Mouse (Mus musculus): ENCODE results near the gene Tmem86a.

The Tmem86a gene

DNA sequence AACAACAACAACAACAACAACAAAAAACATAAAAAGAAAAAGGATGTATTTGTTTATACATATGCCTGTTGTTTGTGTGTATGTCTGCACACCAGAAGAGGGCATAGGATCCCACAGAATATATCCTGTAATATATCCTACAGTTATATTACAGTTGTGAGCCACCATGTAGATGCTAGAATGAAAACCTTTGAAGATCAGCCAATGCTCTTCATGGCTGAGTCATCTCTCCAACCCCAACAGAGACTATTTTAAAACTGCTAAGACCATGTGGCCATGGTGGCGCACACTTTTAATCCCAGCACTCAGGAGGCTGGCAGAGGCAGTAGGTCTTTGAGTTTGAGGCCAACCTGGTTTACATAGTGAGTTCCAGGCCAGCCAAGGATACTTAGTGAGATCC, 22.9 kb upstream of the Tmem86a start:
- no peak for DNase-seq (ENCODE audit: low read depth, low spot score)

DNA sequence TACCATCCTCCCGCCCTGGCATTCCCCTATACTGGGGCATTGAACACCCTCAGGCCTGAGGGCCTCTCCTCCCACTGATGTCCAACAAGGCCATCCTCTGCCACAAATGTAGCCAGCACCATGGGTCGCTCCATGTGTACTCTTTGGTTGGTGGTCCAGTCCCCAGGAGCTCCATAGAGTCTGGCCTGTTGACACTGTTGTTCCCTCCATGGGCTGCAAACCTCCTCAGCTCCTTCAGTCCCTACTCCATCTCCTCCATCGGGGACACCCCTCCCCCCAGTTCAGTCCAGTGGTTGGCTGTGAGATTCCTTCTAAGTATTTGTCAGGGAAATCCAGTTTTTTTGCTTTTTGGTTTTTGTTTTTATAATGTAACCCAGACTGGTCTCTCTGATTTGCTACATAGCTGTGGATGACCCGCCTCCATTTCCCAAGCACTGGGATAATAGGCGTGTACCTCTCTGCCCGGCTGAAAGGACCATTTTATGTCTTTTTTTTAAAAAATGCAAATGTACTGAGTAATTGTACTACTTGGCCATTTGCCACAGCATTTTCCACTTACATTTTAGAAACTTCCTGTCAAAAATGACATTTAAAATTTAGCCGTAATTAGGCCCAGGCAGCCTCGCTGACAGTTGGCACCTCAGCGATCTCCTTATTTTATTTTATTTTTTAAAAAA, 19.7 kb upstream of the Tmem86a start:
- no peak for DNase-seq (ENCODE audit: low read depth, low spot score)

DNA sequence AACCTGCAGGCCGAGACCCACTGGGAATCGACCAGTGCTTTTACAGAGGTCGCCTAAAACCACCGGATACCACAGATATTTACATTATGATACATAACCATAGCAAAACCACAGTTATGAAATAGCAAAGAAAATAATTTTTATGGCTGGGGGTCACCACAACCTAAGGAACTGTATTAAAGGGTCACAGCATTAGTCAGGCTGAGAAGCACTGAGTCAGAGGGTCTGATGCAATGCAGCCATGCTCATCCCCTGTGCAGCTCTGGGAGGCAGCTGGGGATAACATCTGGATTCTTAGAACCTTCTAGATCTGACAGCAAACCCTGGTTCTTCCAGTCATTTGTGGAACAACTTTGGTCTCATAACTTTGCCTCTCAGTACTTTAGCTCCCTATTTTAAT, 19.0 kb upstream of the Tmem86a start:
- no peak for DNase-seq (ENCODE audit: low read depth, low spot score)

DNA sequence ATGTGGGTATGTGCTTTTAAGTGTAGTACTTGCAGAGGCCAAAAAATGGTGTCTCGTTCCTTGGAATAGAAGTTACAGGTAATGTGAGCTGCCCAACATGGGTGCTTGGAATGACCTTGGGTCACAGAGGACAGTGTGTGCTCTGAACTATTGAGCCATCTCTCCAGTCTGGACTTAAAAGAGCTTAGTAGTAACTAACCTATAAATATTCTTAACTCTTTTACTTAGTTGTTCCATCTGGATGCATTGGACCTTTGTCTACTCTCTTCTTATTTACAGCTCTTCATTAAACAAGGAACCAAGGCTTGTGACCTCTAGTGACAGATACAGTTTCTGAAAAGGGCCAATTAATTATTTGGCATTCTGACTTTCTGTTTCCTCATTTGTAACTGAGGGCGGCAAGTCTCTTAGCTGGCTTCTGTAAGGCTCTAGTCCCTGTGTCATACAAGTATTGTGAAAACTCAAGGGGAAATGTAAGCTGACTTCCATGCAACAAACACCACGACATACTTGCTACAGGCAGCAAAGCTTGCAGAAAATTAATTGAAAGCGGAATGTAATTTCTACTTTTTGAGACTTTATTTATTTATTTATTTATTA, 15.5 kb upstream of the Tmem86a start:
- peak; percentile 27 for DNase-seq (ENCODE audit: low read depth, low spot score)

DNA sequence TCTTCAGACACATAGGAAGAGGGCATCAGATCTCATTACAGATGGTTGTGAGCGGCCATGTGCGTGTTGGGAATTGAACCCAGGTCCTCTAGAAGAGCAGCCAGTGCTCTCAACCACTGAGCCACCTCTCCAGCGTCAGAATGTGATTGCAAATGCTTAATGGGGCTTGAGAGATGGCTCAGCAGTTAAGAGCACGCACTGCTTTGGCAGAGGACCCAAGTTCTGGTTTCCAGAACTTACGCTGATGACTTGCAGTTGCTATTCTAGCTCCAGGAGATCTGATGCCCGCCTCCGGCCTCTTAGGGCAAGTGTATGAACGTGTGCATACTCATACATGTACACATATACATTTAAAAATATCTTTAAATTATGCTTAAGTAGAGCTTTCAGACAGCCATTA, 15.0 kb upstream of the Tmem86a start:
- DNase-seq (ENCODE audit: low read depth, low spot score), result peak; percentile 40

DNA sequence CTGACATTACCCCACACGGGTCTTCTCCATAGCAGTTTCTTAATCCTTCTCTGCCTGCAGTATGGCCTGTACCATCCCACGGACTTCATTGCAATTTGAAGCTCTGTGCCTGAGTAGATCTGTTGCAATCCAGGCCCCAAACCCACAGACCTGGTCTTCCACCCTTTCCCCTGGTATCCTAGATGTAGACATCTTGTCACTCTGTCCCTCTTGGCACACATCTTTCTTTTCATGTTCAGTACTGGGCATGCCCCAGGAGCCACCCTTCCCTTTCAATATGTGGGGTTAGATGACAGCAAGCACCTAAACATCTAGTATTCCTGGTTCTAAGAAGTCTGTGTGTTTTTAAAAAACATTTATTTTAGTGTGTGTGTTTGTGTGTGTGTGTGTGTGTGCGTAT, 8.7 kb upstream of the Tmem86a start:
- DNase-seq (ENCODE audit: low read depth, low spot score), result no peak

DNA sequence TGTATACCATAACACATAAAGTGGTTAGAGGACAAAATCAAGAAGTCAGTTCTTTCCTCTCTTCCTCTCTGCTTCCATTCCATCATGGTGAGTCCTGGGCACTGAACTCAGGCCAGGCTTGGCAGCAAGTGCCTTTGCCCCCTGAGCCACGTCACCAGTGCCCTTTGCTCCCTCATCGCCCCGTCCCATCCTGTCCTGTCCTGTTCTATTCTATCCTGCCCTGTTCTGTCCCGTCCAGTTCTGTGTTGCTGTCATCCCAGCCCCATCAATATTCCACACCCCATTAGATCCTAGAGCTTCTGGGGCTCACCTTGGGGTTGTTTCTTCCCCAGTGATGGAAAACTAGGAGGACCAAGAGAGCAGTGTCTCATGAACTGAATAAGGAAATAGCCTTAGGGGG, 8.3 kb upstream of the Tmem86a start:
- no peak for DNase-seq (ENCODE audit: low read depth, low spot score)

DNA sequence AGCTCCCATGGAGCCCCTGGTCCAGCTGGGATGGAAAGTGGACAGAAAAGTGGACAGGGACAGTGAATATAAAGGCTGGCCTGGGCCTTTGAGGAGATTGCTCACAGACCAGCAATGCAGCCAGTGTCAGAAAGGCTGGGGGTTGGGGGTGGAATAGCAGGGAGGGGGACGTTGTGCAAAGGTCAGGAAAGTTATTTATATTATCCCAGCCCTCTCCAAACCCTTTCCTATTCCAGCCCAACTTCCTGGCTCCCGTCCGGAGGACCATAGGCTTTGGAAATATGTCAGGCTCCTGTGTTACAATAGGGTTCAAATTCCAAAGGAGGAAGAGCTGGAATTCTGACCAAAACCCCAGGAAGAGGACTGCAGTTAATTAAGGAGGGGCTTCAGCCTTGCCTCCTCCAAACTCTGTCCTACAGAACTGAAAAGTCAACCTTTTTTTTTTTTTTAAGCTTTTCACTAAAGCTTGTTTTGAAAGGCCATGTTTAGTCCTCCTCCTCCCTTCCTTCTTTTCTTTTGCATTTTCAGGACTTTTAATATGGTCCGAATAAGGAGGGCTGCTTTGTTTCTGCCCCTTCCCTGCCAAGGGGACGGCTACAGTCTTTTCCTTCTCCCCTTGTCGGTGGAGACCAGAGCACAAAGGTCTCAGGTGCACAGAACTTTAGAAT, 7.4 kb upstream of the Tmem86a start:
- no peak for DNase-seq (ENCODE audit: low read depth, low spot score)

DNA sequence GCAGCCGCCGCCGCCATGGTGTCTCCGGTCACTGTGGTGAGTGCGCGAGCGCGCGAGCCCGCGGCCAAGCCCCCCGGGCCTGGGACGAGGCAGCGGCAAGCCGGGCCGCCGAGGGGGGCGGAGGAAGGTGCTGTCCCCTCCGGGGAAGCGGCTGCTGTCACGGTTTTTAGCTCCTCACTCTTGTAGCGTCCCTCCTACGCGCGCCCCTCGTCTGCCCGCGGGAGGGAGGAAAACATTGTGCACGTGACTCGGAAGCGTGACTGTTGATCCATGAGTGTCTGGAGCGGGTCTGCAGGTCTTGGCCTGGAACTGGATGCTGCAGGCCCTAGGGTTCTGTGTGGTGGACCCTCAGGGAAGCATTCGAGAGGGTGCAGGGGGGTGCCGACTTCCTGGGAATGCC, 365 bp downstream of the Tmem86a start:
- DNase-seq (ENCODE audit: low read depth, low spot score), result peak; percentile 17

DNA sequence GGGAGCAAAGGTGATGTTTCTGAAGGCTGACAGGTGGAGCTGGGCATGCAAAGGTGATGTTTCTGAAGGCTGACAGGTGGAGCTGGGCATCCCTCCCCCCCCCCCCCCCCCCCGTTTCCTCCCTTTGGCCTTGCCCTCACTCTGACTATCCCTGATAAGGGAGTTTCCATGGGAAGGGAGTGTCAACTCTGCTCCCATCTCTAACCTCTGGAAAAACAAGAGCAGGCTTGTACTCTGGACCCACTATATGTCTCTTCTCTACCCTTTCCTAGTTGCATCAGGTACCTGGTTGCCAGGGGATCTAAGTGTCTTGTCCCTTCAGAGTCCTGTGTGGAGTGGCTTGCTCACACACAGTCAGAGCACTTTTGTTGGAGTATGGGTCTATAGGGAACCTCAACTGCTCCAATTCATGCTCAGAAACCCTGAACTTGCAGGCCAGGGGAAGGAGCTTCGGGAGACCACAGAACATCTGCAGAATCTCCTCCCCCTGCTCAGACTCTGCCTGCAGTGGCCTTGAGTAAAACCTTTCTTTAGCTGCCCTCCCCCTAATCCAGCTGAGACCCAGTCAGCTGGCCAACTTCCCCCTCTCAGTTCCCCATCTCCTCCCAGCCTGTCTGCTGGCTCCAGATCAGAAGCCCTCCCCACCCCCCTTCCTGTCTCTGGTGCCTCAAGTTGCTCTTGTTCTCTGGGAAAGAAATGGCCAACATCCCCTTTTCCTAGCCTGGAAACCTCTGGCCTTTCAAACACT, 1.2 kb downstream of the Tmem86a start:
- peak; percentile 66 for DNase-seq (ENCODE audit: low read depth, low spot score)

DNA sequence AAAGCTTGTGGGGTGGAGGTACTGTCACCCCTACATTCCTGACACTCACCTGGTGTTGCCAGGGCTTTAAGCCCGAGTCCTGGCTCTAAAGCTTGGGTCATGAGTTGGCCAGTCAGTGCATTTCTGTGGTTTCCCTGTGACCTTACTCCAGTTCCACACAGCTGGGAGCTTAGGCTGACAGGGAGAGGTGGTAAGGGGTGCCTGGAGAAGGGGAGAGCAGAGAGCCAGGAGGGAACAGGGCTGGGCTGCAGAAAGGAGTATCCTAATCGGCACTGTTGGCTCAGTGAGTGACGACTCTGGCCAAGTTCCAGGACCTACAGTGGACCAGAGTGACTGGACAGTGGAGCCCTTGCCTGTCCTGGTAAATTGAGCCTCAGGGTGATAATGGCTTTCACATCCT, 1.9 kb downstream of the Tmem86a start:
- DNase-seq (ENCODE audit: low read depth, low spot score), result peak; percentile 43

DNA sequence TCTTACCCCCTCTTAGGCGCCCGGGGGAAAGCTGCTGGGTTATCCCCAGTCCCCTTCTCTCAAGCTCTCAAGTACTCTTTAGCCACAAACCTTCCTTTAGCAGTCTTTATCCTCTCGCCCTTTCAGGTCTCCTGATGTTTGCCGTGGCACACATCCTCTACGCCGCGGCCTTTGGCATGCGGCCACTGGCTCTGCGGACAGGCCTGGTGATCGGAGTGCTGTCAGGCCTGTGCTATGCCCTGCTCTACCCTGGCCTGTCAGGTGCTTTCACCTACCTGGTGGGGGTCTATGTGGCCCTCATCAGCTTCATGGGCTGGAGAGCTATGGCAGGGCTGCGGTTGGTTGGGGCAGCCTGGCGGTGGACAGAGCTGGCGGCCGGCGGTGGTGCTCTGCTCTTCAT, 2.9 kb downstream of the Tmem86a start:
- DNase-seq (ENCODE audit: low read depth, low spot score), result no peak

DNA sequence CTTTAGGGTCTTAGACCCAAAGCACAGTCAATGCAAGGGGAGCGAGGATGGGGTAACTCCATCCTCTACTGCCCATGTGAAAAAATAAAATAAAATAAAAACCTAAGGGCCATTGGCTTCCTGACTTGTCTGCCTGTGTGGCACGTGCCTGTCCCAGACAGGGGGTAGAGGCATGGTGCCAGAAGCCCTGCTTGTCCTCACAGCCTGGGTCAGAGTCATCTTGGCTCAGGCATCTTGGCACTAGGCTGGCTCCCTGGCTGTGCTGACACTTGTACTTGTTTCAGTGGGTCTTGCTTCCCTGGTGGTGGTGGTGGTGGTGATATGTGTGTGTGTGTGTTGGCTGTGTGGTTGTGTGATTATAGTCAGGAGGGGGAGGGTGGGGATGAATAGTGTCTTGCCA, 4.3 kb downstream of the Tmem86a start:
- no peak for DNase-seq (ENCODE audit: low read depth, low spot score)

DNA sequence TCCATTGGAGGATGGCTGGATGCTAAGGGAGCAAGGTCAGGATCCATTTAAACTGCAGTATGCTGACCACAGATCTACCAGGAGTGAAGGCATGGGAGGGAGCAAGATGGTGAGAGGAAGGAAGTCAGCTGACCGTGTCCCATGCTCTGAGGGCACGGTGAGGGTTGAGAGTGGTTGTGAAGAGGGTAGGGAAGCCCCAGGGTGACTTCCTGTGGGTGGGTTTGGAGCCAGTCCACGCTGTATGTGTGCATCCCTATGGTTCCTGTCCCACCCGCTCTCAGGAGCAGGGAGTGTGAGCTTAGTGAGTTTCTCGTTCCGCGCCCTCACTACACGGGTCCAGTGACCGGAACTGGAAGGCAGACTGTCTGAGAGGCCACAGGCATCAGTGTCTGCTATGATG, 5.3 kb downstream of the Tmem86a start:
- peak; percentile 20 for DNase-seq (ENCODE audit: low read depth, low spot score)

DNA sequence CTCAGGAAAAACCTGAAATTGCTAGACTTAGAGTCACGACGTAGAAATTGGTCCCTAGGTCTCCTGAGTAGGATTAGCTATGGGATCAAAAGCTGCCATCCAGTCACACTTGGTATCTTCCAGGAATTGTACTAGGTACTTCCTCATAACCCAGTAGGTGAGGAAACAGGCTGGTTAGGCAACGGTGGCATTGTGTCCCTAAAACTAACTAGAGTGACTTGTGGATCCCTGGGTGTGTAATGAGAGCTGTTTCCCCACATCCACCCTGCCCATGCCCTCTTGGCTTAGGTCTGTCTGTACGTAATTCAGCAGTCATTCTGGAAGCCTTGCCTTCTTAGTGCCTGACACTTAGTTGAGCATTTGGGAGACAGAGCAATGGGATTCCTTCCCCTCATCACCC, 5.9 kb downstream of the Tmem86a start:
- DNase-seq (ENCODE audit: low read depth, low spot score), result no peak

DNA sequence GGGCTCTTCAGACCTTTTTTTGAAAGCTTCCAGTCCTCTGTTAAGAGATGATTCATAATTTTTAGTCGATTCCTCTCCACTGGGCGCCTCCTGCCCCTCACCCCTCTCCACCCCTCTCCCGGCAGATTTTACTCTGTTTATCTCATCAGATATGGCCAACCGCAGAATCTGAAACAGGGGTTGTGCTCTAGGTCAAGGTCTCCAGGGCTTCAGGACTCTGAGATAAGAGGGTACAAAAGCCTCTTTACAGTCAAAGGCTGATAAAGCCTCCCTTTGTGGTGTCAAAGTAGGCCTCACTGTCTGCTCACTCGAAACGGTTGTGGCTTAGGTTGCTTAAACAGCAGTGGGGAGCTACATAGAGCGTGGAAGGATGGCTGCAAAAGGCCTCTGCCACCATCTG, 8.9 kb downstream of the Tmem86a start:
- DNase-seq (ENCODE audit: low read depth, low spot score), result no peak

DNA sequence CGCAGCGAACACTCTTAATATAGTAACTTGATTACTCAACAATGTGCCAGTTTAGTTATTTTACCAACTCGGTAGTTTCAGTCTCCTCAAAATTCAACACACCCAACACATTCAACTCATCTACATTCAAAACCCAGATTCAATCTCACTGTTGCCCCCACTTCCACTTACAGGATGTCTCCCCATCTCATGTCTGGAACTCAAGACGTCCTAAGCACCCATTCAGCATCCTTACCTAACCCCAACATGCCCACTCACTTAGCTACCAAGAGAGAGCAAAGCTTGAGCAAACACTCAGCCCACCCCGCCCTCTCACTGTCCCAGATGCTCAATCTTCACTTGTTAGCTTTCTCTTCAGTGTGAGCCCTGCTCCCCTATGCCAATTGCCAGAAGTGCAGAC, 11.2 kb downstream of the Tmem86a start:
- no peak for DNase-seq (ENCODE audit: low read depth, low spot score)

DNA sequence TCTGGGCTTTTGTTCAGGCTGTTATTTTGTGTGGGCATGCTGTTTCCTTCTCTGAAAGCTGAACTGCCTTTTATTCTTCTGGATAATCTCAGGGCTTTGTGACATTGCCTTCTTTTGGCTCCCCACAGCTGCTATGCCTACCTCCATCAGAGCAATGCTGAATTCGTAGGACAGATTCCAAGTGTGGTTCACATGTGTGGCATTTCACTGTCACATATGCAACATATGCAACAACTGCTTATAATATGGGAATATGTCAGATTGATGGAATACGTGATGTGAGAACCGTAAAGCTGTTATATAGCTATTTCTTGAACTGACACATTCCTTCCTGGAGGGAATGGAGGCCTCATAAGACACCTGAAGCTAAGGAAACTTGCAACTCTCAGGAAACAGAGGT, 16.5 kb downstream of the Tmem86a start:
- no peak for DNase-seq (ENCODE audit: low read depth, low spot score)

DNA sequence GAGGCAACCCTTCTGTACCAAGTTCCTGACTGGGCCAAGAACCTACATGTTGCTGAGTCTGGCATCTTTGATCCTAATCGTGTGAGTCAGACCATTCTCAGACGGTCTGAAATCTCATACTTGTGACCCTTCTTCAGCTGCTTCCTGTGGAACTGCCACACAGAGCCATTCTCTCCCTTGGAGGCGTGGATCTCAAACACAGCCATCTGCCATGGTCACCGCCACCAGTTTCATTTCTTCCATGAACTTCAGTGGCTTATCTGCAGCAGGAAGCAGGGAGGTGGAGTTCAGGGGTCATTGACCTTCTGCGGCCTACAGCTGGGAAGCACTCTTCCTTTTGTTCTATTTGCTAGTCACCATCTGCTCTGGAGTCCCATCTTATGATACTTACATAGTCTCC, 17.5 kb downstream of the Tmem86a start:
- DNase-seq (ENCODE audit: low read depth, low spot score), result peak; percentile 36

DNA sequence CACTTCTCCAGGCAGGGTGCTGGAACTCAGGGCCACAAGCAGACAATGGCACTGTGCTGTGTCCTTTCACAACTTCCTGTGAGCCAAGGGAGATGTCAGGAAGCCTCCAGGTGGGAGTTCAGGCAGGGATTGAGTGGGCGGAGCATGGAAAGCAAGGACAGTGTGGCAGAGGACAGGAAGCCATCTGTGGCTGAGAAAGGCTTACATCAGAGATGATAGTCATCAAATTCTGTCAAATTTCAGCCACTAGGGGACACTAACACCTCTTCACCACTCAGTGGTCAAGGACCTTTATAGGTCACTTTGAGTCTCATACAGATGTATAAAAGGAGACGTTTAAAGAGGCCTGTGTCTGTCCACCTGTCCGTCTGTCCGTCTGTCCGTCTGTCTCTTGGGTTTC, 22.1 kb downstream of the Tmem86a start:
- DNase-seq (ENCODE audit: low read depth, low spot score), result no peak

DNA sequence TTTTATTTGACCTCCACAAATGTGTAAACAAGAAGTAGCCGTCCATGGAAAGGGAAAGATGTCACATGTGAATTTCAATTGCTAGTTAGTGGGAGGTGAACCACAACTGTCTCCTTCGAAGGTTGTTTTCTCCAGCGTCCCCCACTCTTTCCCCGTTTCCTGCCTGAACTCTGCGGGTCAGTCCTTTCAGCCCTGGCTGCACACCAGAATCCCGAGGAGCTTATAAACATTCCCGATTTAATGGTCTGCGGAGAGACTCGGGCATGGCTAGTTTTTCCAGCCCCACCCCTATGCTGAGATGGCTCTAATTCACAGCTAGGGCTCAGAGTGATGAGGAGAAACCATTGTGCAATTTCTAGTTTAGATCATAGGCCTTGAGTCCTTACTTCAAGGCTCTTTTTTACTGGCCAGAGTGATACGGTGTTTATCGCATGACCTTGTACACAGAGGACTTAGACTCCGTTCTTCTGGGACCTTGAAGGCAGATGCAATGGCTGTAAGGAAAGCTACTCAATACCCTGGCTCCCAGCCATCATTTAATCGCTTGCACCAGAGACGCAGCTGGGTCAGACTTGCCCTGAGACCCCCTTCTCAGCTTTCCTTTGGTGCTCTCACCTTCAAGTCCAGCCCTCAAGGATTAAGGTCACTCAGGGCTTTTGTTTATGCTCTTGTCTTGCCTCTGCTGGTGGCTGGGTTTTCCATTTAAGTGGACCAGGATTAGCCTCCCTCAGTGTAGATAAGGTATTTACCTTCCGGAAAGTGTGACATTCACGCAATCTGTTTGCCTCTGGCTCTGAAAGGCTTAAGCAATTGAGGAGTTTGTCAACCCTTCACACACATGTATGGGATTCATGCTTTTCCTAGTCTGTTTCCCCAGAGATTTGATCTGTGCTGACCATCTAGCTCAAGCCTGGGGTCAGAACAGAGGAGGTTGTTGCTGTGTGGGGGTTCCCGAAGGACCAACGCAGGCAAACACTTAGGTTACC, 23.4 kb downstream of the Tmem86a start:
- DNase-seq (ENCODE audit: low read depth, low spot score), result no peak

Data from skeletal muscle tissue, adult 2 months (tissue).